Mouse (Mus musculus) testis, adult 2 months (tissue): ENCODE measurements at regions not wholly inside any gene's neighbourhood (a gene's known extent, or its start where the extent isn't known, plus 50 kb on each side); places are given as distances from the start of the nearest gene placed in this dataset.

Experiments used
- CTCF ChIP-seq: fragments of 200-500 bp; IDR thresholded peaks from 2 replicates; pipeline ENCODE4 v1.5.1; 2012; ENCODE audit warnings: low read depth, mild to moderate bottlenecking, inconsistent platforms, low read length, moderate library complexity; ENCODE audit not compliant: control insufficient read depth, insufficient read depth, insufficient replicate concordance
- POLR2A ChIP-seq: fragments of 200-500 bp; IDR thresholded peaks from 2 replicates; pipeline ENCODE4 v1.6.1; 2012; ENCODE audit warnings: low read depth, mild to moderate bottlenecking, inconsistent platforms, low read length, moderate library complexity; ENCODE audit not compliant: control insufficient read depth

- TF ChIP-seq POLR2A (no peak), CTCF (no peak)
Measured at GRCm38 (mm10) chr9:74707608-74708007, 154.1 kb upstream of the Onecut1 start.
